Mouse (Mus musculus) forelimb bud, embryonic 11.5 days (tissue): ENCODE measurements around the gene Cygb.
"Not testable (repeated sequence)": the region's sequence is repeated elsewhere in the genome, so short reads cannot be mapped to it uniquely, and the experiment has no call there.

Source experiments
- DNase-seq: peaks from one replicate; pipeline ENCODE4 v3.0.0-alpha.2; 2012; ENCODE audit warnings: low read depth, low spot score

The Cygb gene

GRCm38 (mm10) chr11:116615735-116616437 lies 38.2 kb downstream of the Cygb start:
- no peak for DNase-seq

GRCm38 (mm10) chr11:116613234-116613633 lies 40.9 kb downstream of the Cygb start:
- no peak for DNase-seq

- no peak for DNase-seq
Measured at GRCm38 (mm10) chr11:116612554-116612953, 41.6 kb downstream of the Cygb start.

- no peak for DNase-seq
Measured at GRCm38 (mm10) chr11:116611883-116612282, 42.2 kb downstream of the Cygb start.

- DNase-seq, result not testable (repeated sequence)
Measured at GRCm38 (mm10) chr11:116611168-116611567, 42.9 kb downstream of the Cygb start.

- DNase-seq, result no peak
Measured at GRCm38 (mm10) chr11:116609965-116610630, 44.0 kb downstream of the Cygb start.

- DNase-seq, result no peak
Measured at GRCm38 (mm10) chr11:116607717-116608116, 46.4 kb downstream of the Cygb start.

GRCm38 (mm10) chr11:116604097-116604496 lies 50.0 kb downstream of the Cygb start:
- DNase-seq, result no peak

GRCm38 (mm10) chr11:116603339-116603738 lies 50.8 kb downstream of the Cygb start:
- no peak for DNase-seq

- DNase-seq, result no peak
Measured at GRCm38 (mm10) chr11:116602043-116602442, 52.1 kb downstream of the Cygb start.

GRCm38 (mm10) chr11:116601166-116601565 lies 52.9 kb downstream of the Cygb start:
- DNase-seq, result no peak

GRCm38 (mm10) chr11:116599230-116599629 lies 54.9 kb downstream of the Cygb start:
- no peak for DNase-seq

- DNase-seq, result no peak
Measured at GRCm38 (mm10) chr11:116598193-116598592, 55.9 kb downstream of the Cygb start.

GRCm38 (mm10) chr11:116596766-116597165 lies 57.3 kb downstream of the Cygb start:
- DNase-seq, result no peak
